Mouse (Mus musculus) heart, embryonic 10.5 days (tissue): ENCODE measurements at regions not wholly inside any gene's neighbourhood (a gene's known extent, or its start where the extent isn't known, plus 50 kb on each side); places are given as distances from the start of the nearest gene placed in this dataset.

ENCODE experiments used
- DNase-seq: peaks from one replicate; pipeline ENCODE4 v3.0.0-alpha.2; 2017; ENCODE audit warnings: low spot score
- H3K27ac ChIP-seq: fragments of 300-500 bp; sonication (generic); 2 replicates; pipeline ENCODE4 v1.5.1; 2016; ENCODE audit warnings: mild to moderate bottlenecking
- H3K27me3 ChIP-seq: fragments of 300-500 bp; sonication (generic); 2 replicates; pipeline ENCODE4 v1.6.1; 2016; ENCODE audit warnings: mild to moderate bottlenecking; ENCODE audit not compliant: poor library complexity, insufficient read depth, severe bottlenecking
- H3K36me3 ChIP-seq: fragments of 300-500 bp; sonication (generic); 2 replicates; pipeline ENCODE4 v1.6.1; 2016; ENCODE audit warnings: mild to moderate bottlenecking, moderate library complexity
- H3K4me1 ChIP-seq: fragments of 300-500 bp; sonication (generic); 2 replicates; pipeline ENCODE4 v1.6.1; 2016; ENCODE audit warnings: mild to moderate bottlenecking
- H3K4me3 ChIP-seq: fragments of 300-500 bp; sonication (generic); 2 replicates; pipeline ENCODE4 v1.5.1; 2016; ENCODE audit warnings: mild to moderate bottlenecking, moderate library complexity
- H3K9me3 ChIP-seq: fragments of 300-500 bp; sonication (generic); 2 replicates; pipeline ENCODE4 v1.6.1; 2016; ENCODE audit warnings: mild to moderate bottlenecking, moderate library complexity
- WGBS: fragments of 180-500 bp; shearing (Covaris S2); methylation state at CpG from one replicate; pipeline ENCODE4 v1.1.7; 2016; 5-methylcytosine and 5-hydroxymethylcytosine counted together

DNA sequence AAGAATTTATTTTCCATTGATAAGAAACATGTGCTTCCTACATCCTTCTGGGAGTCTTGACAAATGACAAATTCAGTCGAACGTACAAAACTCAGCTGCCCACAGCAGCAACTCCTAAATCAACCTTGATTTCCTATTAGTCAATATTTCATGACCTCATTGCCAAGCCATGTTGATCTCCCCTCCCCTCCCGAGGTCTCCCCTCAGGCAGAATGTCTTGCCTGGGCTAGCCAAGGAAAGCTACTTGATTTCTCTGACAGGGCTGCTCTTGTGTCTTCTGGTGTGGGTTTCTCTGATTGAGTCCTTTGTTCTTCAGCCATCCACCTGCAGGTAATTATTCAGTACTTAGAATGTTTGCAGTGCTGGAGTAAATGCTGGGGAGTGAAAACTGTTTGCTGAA, 58.7 kb upstream of the Tpm1 start:
- Histone ChIP-seq H3K4me3 (no peak overlapping the region), H3K4me1 (peaks cover 58% of the 10 kb centered on the region), H3K9me3 (no peaks in the 10 kb centered on the region), H3K27me3 (no peaks in the 10 kb centered on the region), H3K27ac (0 out of 2 replicates have a peak overlapping the region, but pooled peaks have one; percentile 42), H3K36me3 (no peaks in the 10 kb centered on the region)
- DNase-seq, result no peak
- WGBS, result 37% methylated on average over 3 of the region's 3 CpGs

DNA sequence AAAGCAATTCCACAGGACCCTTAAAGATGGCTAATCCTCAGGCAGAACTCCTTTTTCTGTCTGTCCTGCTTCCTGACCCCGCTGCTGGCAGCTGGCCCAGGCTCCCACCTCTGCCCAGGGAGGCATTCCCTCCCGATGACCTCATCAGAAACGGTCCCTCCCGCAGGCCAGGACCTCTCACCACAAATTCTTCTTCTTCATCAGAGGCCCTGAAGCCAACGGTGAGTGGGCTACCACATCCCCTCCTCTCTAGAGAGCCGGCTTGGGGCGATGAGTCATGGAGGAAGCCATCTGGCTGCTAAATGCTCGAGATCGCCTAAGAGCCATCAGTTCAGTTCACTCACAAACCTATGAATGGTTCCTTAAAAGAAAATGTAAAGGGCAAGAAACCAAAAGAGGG, 56.7 kb upstream of the Tpm1 start:
- no peaks in the 10 kb centered on the region for H3K36me3 ChIP-seq
- DNase-seq, result peak; percentile 90
- WGBS, result 5% methylated on average over 9 of the region's 9 CpGs
- no peak overlapping the region for H3K4me3 ChIP-seq
- H3K27ac ChIP-seq, result peak overlapping the region; percentile 81
- H3K9me3 ChIP-seq, result no peaks in the 10 kb centered on the region
- peaks cover 59% of the 10 kb centered on the region for H3K4me1 ChIP-seq
- no peaks in the 10 kb centered on the region for H3K27me3 ChIP-seq

DNA sequence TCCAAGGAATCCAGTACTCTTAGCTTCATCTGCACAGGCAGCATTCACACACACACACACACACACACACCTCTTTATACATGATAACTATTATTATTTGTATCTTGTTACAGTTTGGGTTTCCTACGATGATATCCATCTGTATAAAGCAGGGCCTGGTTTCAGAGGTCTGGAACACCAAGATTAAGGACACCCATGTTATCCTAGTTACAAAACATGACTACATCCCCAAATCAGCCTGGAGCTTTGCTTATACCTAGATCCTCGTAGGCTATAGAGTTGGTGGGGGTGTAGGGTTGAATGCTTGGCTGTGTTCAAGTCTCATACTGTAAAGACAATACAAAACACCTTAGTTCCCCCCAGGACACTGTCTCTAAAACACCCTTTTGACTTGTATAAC, 56.0 kb upstream of the Tpm1 start:
- peak overlapping the region; percentile 81 for H3K27ac ChIP-seq
- peaks cover 52% of the 10 kb centered on the region for H3K4me1 ChIP-seq
- no peak overlapping the region for H3K4me3 ChIP-seq
- 82% methylated on average over 2 of the region's 2 CpGs for WGBS
- no peaks in the 10 kb centered on the region for H3K36me3 ChIP-seq
- H3K9me3 ChIP-seq, result no peaks in the 10 kb centered on the region
- no peaks in the 10 kb centered on the region for H3K27me3 ChIP-seq
- no peak for DNase-seq

DNA sequence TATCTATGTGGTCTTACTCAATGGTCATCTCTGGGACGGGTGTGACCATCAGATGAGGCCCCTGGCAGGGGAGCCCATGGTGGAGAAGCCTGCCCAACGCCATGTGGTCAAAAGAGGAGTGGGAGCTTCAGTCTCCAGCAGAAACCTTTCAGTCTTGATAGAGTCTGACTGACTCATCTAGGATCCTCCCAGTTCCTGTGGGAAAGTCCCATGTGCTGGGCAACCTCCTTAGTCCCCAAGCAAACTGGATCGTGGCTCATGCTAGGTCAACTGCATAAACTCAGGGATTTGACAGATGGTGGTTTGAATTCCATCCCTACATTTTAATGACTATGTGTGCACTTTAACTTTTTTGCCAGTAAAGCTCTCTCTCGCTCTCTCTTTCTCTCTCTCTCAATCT, 55.4 kb upstream of the Tpm1 start:
- H3K4me1 ChIP-seq, result peaks cover 52% of the 10 kb centered on the region
- 73% methylated on average over 4 of the region's 4 CpGs for WGBS

DNA sequence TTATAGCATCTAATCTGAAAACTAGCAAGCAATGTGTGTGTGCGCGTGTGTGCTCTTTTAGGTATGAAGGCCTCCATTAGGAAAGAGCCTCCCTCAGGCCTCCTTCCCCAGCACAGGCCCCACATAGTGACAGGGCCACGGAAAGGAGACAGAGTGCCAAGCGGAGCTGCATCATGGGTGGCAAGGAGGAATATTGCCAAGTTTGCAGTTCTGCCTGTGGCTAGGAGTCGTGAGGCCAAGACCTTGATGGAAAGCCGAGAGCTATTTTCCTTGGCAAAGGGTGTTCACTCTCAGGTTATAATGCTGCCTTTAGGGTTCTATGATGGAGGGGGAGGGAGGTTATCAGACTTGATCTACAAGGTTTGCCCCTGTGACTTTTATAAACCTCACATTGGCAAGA, 53.4 kb upstream of the Tpm1 start:
- 0 out of 2 replicates have a peak overlapping the region, but pooled peaks have one; percentile 39 for H3K27ac ChIP-seq
- H3K4me3 ChIP-seq, result no peak overlapping the region
- H3K9me3 ChIP-seq, result no peaks in the 10 kb centered on the region
- H3K36me3 ChIP-seq, result no peaks in the 10 kb centered on the region
- DNase-seq, result no peak
- H3K27me3 ChIP-seq, result no peaks in the 10 kb centered on the region
- H3K4me1 ChIP-seq, result peaks cover 61% of the 10 kb centered on the region
- 75% methylated on average over 6 of the region's 6 CpGs for WGBS

More for the DNA sequence above, 55.4 kb upstream of the Tpm1 start:
- no peak for DNase-seq
- Histone ChIP-seq H3K27me3 (no peaks in the 10 kb centered on the region), H3K36me3 (no peaks in the 10 kb centered on the region), H3K9me3 (no peaks in the 10 kb centered on the region), H3K27ac (peak overlapping the region; percentile 81; the same call in 1 of the 2 replicates), H3K4me3 (no peak overlapping the region)

DNA sequence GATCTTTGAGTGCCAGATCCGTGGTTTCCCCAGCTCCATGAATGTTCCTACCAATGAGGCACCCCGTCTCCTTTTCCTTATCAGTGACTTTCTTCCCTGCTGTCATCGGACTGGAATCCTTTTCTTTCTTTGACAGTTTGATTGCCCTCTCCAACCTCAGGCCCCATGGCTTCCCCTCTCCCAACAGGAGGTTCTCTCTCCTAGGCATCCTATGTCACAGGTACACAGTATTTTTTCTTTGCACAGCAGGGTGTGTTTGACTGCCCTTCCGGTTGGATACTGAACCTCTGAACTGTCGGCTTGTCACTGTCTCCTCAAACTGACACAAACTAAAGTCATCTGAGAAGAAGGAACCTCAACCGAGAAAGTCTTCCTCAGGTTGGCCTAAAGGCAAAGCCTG, 50.3 kb upstream of the Tpm1 start:
- Histone ChIP-seq H3K4me1 (peaks cover 45% of the 10 kb centered on the region), H3K27ac (peak overlapping the region; percentile 60; the same call in 1 of the 2 replicates), H3K27me3 (no peaks in the 10 kb centered on the region), H3K36me3 (no peaks in the 10 kb centered on the region), H3K9me3 (no peaks in the 10 kb centered on the region), H3K4me3 (no peak overlapping the region)
- 11% methylated on average over 6 of the region's 6 CpGs for WGBS
- no peak for DNase-seq
